Mouse (Mus musculus): ENCODE data around the gene 0610009B22Rik.

DNA sequence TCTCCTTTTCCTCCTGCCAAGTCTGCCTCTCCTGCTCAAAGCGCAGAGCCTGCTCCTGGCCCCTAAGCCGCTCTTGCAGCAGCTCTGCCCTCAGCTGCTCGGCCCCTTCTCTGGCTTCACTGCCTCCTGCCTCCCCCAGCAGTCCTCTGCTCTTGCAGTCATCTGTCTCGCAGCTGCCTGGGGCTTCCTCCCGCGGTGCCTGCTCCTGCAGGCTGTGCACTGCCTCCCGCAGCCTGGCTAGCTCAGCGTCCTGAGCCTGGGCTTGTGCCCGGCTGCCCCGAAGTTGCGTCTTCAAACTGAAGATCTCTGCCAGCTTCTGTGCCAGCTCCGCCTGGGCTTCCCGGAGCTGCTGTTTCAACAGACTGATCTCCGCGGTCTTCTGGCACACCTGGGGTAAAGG is 44.9 kb downstream of the 0610009B22Rik start:
- no peak for TF ChIP-seq CTCF (IDR thresholded peaks at IDR 0.05; ENCODE audit: insufficient read depth, low read depth, low read length)
- no peak for TF ChIP-seq POLR2A (IDR thresholded peaks at IDR 0.05; ENCODE audit: insufficient read depth, low read depth, low read length)
